Mouse (Mus musculus): ENCODE data around the gene Bcl9. TPM values are rescaled to one million over a fixed set of nuclear protein-coding genes. Genes with fewer than 3 reads are reported as not detected.

The Bcl9 gene
- polyA plus RNA-seq, 1 experiment from 2014 or later: 74.0 TPM

- Histone ChIP-seq H3K4me2 (ENCODE audit: low read depth, low read length) (no peak overlapping the region), H3K9me3 (replicated peaks; ENCODE audit: control insufficient read depth, low read length) (no peaks in the 10 kb centered on the region), H3K27ac (replicated peaks; ENCODE audit: low read depth, low read length) (no peak overlapping the region), H3K9ac (replicated peaks; ENCODE audit: low read length) (no peak overlapping the region), H3K4me3 (ENCODE audit: low read depth, low read length) (no peak overlapping the region), H3K27me3 (ENCODE audit: control insufficient read depth, insufficient read depth, low read length) (no peaks in the 10 kb centered on the region), H3K4me1 (ENCODE audit: control insufficient read depth, insufficient read depth, low read length) (no peaks in the 10 kb centered on the region), H3K36me3 (replicated peaks; ENCODE audit: control insufficient read depth, insufficient read depth, low read depth, low read length) (no peaks in the 10 kb centered on the region)
- 38% methylated on average over 3 of the region's 3 CpGs for WGBS
- DNase-seq (ENCODE audit: low spot score) (peak; percentile 13), ATAC-seq (replicated peaks; ENCODE audit: insufficient number of reproducible peaks, low FRiP score, low TSS enrichment, low read depth) (no peak)
These were observed 113.9 kb downstream of the Bcl9 start for GRCm38 (mm10) chr3:97183810-97184209.

- WGBS: 60% methylated on average over 6 of the region's 6 CpGs
- no peaks in the 10 kb centered on the region for H3K9me3 ChIP-seq (replicated peaks; ENCODE audit: control insufficient read depth, low read length)
- no peak overlapping the region for H3K4me2 ChIP-seq (ENCODE audit: low read depth, low read length)
- no peak for ATAC-seq (replicated peaks; ENCODE audit: insufficient number of reproducible peaks, low FRiP score, low TSS enrichment, low read depth)
- no peaks in the 10 kb centered on the region for H3K36me3 ChIP-seq (replicated peaks; ENCODE audit: control insufficient read depth, insufficient read depth, low read depth, low read length)
- H3K4me1 ChIP-seq (ENCODE audit: control insufficient read depth, insufficient read depth, low read length): no peaks in the 10 kb centered on the region
- H3K9ac ChIP-seq (replicated peaks; ENCODE audit: low read length): no peak overlapping the region
- no peaks in the 10 kb centered on the region for H3K27me3 ChIP-seq (ENCODE audit: control insufficient read depth, insufficient read depth, low read length)
- H3K27ac ChIP-seq (replicated peaks; ENCODE audit: low read depth, low read length): no peak overlapping the region
- no peak overlapping the region for H3K4me3 ChIP-seq (ENCODE audit: low read depth, low read length)
- DNase-seq (ENCODE audit: low spot score): no peak
These were observed 117.2 kb downstream of the Bcl9 start for GRCm38 (mm10) chr3:97180527-97180926.

GRCm38 (mm10) chr3:97178885-97179284, 118.8 kb downstream of the Bcl9 start:
- no peak for DNase-seq (ENCODE audit: low spot score)
- ATAC-seq (replicated peaks; ENCODE audit: insufficient number of reproducible peaks, low FRiP score, low TSS enrichment, low read depth): no peak
- no peaks in the 10 kb centered on the region for H3K4me1 ChIP-seq (ENCODE audit: control insufficient read depth, insufficient read depth, low read length)
- H3K36me3 ChIP-seq (replicated peaks; ENCODE audit: control insufficient read depth, insufficient read depth, low read depth, low read length): no peaks in the 10 kb centered on the region
- H3K27me3 ChIP-seq (ENCODE audit: control insufficient read depth, insufficient read depth, low read length): no peaks in the 10 kb centered on the region
- no peaks in the 10 kb centered on the region for H3K9me3 ChIP-seq (replicated peaks; ENCODE audit: control insufficient read depth, low read length)
- no peak overlapping the region for H3K27ac ChIP-seq (replicated peaks; ENCODE audit: low read depth, low read length)
- 77% methylated on average over 6 of the region's 6 CpGs for WGBS
- no peak overlapping the region for H3K4me2 ChIP-seq (ENCODE audit: low read depth, low read length)
- no peak overlapping the region for H3K4me3 ChIP-seq (ENCODE audit: low read depth, low read length)
- no peak overlapping the region for H3K9ac ChIP-seq (replicated peaks; ENCODE audit: low read length)

- no peak overlapping the region for H3K4me3 ChIP-seq (ENCODE audit: low read depth, low read length)
- H3K36me3 ChIP-seq (replicated peaks; ENCODE audit: control insufficient read depth, insufficient read depth, low read depth, low read length): no peaks in the 10 kb centered on the region; the same call in 1 of the 2 replicates
- WGBS: 88% methylated on average over 5 of the region's 5 CpGs
- no peak for DNase-seq (ENCODE audit: low spot score)
- H3K27ac ChIP-seq (replicated peaks; ENCODE audit: low read depth, low read length): no peak overlapping the region
- ATAC-seq (replicated peaks; ENCODE audit: insufficient number of reproducible peaks, low FRiP score, low TSS enrichment, low read depth): no peak
- no peak overlapping the region for H3K4me2 ChIP-seq (ENCODE audit: low read depth, low read length)
- no peaks in the 10 kb centered on the region for H3K27me3 ChIP-seq (ENCODE audit: control insufficient read depth, insufficient read depth, low read length)
- H3K4me1 ChIP-seq (ENCODE audit: control insufficient read depth, insufficient read depth, low read length): no peaks in the 10 kb centered on the region
- no peak overlapping the region for H3K9ac ChIP-seq (replicated peaks; ENCODE audit: low read length)
- no peaks in the 10 kb centered on the region for H3K9me3 ChIP-seq (replicated peaks; ENCODE audit: control insufficient read depth, low read length)
These were observed 125.1 kb downstream of the Bcl9 start for GRCm38 (mm10) chr3:97172632-97173031.

GRCm38 (mm10) chr3:97172231-97172630, 125.5 kb downstream of the Bcl9 start:
- Histone ChIP-seq H3K9me3 (replicated peaks; ENCODE audit: control insufficient read depth, low read length) (no peaks in the 10 kb centered on the region), H3K4me1 (ENCODE audit: control insufficient read depth, insufficient read depth, low read length) (no peaks in the 10 kb centered on the region), H3K27ac (replicated peaks; ENCODE audit: low read depth, low read length) (no peak overlapping the region), H3K4me3 (ENCODE audit: low read depth, low read length) (no peak overlapping the region), H3K4me2 (ENCODE audit: low read depth, low read length) (no peak overlapping the region), H3K36me3 (replicated peaks; ENCODE audit: control insufficient read depth, insufficient read depth, low read depth, low read length) (no peaks in the 10 kb centered on the region; the same call in 1 of the 2 replicates), H3K27me3 (ENCODE audit: control insufficient read depth, insufficient read depth, low read length) (no peaks in the 10 kb centered on the region), H3K9ac (replicated peaks; ENCODE audit: low read length) (no peak overlapping the region)
- no peak for DNase-seq (ENCODE audit: low spot score)
- no peak for ATAC-seq (replicated peaks; ENCODE audit: insufficient number of reproducible peaks, low FRiP score, low TSS enrichment, low read depth)
- WGBS: 80% methylated on average over 9 of the region's 9 CpGs

- Histone ChIP-seq H3K9me3 (replicated peaks; ENCODE audit: control insufficient read depth, low read length) (no peaks in the 10 kb centered on the region), H3K27ac (replicated peaks; ENCODE audit: low read depth, low read length) (no peak overlapping the region), H3K4me3 (ENCODE audit: low read depth, low read length) (no peak overlapping the region), H3K36me3 (replicated peaks; ENCODE audit: control insufficient read depth, insufficient read depth, low read depth, low read length) (no peaks in the 10 kb centered on the region; the same call in 1 of the 2 replicates), H3K4me2 (ENCODE audit: low read depth, low read length) (no peak overlapping the region), H3K9ac (replicated peaks; ENCODE audit: low read length) (no peak overlapping the region), H3K27me3 (ENCODE audit: control insufficient read depth, insufficient read depth, low read length) (no peaks in the 10 kb centered on the region), H3K4me1 (ENCODE audit: control insufficient read depth, insufficient read depth, low read length) (no peaks in the 10 kb centered on the region)
- ATAC-seq (replicated peaks; ENCODE audit: insufficient number of reproducible peaks, low FRiP score, low TSS enrichment, low read depth): no peak
- WGBS: 66% methylated on average over 6 of the region's 6 CpGs
- DNase-seq (ENCODE audit: low spot score): no peak
These were observed 126.2 kb downstream of the Bcl9 start for GRCm38 (mm10) chr3:97171531-97171930.

GRCm38 (mm10) chr3:97167126-97167525, 130.6 kb downstream of the Bcl9 start:
- no peak overlapping the region for H3K27ac ChIP-seq (replicated peaks; ENCODE audit: low read depth, low read length)
- no peaks in the 10 kb centered on the region for H3K4me1 ChIP-seq (ENCODE audit: control insufficient read depth, insufficient read depth, low read length)
- DNase-seq (ENCODE audit: low spot score): no peak
- no peak for ATAC-seq (replicated peaks; ENCODE audit: insufficient number of reproducible peaks, low FRiP score, low TSS enrichment, low read depth)
- no peaks in the 10 kb centered on the region for H3K9me3 ChIP-seq (replicated peaks; ENCODE audit: control insufficient read depth, low read length)
- no peak overlapping the region for H3K4me3 ChIP-seq (ENCODE audit: low read depth, low read length)
- 63% methylated on average over 4 of the region's 4 CpGs for WGBS
- H3K27me3 ChIP-seq (ENCODE audit: control insufficient read depth, insufficient read depth, low read length): no peaks in the 10 kb centered on the region
- H3K4me2 ChIP-seq (ENCODE audit: low read depth, low read length): no peak overlapping the region
- no peaks in the 10 kb centered on the region; the same call in 1 of the 2 replicates for H3K36me3 ChIP-seq (replicated peaks; ENCODE audit: control insufficient read depth, insufficient read depth, low read depth, low read length)
- H3K9ac ChIP-seq (replicated peaks; ENCODE audit: low read length): no peak overlapping the region

- Histone ChIP-seq H3K4me3 (ENCODE audit: low read depth, low read length) (no peak overlapping the region), H3K4me2 (ENCODE audit: low read depth, low read length) (no peak overlapping the region), H3K36me3 (replicated peaks; ENCODE audit: control insufficient read depth, insufficient read depth, low read depth, low read length) (no peaks in the 10 kb centered on the region; the same call in 1 of the 2 replicates), H3K27ac (replicated peaks; ENCODE audit: low read depth, low read length) (no peak overlapping the region), H3K9me3 (replicated peaks; ENCODE audit: control insufficient read depth, low read length) (no peaks in the 10 kb centered on the region), H3K4me1 (ENCODE audit: control insufficient read depth, insufficient read depth, low read length) (no peaks in the 10 kb centered on the region), H3K9ac (replicated peaks; ENCODE audit: low read length) (no peak overlapping the region), H3K27me3 (ENCODE audit: control insufficient read depth, insufficient read depth, low read length) (no peaks in the 10 kb centered on the region)
- WGBS: 80% methylated on average over 4 of the region's 4 CpGs
- ATAC-seq (replicated peaks; ENCODE audit: insufficient number of reproducible peaks, low FRiP score, low TSS enrichment, low read depth) (no peak), DNase-seq (ENCODE audit: low spot score) (no peak)
These were observed 133.2 kb downstream of the Bcl9 start for GRCm38 (mm10) chr3:97164477-97164876.
